Mouse (Mus musculus) embryonic facial prominence, embryonic 15.5 days (tissue): ENCODE data around the gene Tradd. TPM values are rescaled to one million over a fixed set of nuclear protein-coding genes. Genes with fewer than 3 reads are reported as not detected.
A peak's percentile ranks its signal among the peaks of the same experiment; 100 is the strongest.
"Not testable (repeated sequence)": the region's sequence is repeated elsewhere in the genome, so short reads cannot be mapped to it uniquely, and the experiment has no call there.

Source experiments
- ATAC-seq: fragments of 200-750 bp; cut with Nextera tagmentation; 2 replicates; pipeline ENCODE4 v1.8.0; 2017; ENCODE audit warnings: low read depth, moderate TSS enrichment; ENCODE audit not compliant: insufficient number of reproducible peaks, low FRiP score, low TSS enrichment
- H3K27ac ChIP-seq: fragments of 300-500 bp; sonication (generic); replicated peaks from 2 replicates; pipeline ENCODE4 v1.5.1; 2015; ENCODE audit warnings: mild to moderate bottlenecking, inconsistent platforms
- H3K27me3 ChIP-seq: fragments of 300-500 bp; sonication (generic); 2 replicates; pipeline ENCODE4 v1.6.1; 2015; ENCODE audit warnings: inconsistent platforms
- H3K36me3 ChIP-seq: fragments of 300-500 bp; sonication (generic); 2 replicates; pipeline ENCODE4 v1.6.1; 2015; ENCODE audit warnings: mild to moderate bottlenecking, inconsistent platforms
- H3K4me1 ChIP-seq: fragments of 300-500 bp; sonication (generic); 2 replicates; pipeline ENCODE4 v1.6.1; 2015; ENCODE audit warnings: inconsistent platforms
- H3K4me2 ChIP-seq: fragments of 300-500 bp; sonication (generic); replicated peaks from 2 replicates; pipeline ENCODE4 v1.6.1; 2015; ENCODE audit warnings: mild to moderate bottlenecking, inconsistent platforms
- H3K4me3 ChIP-seq: fragments of 300-500 bp; sonication (generic); replicated peaks from 2 replicates; pipeline ENCODE4 v1.5.1; 2015; ENCODE audit warnings: mild to moderate bottlenecking, inconsistent platforms
- H3K9ac ChIP-seq: fragments of 300-500 bp; sonication (generic); 2 replicates; pipeline ENCODE4 v1.6.1; 2015; ENCODE audit warnings: inconsistent platforms
- H3K9me3 ChIP-seq: fragments of 300-500 bp; sonication (generic); replicated peaks from 2 replicates; pipeline ENCODE4 v1.6.1; 2016; ENCODE audit warnings: inconsistent platforms
- WGBS: fragments of 180-500 bp; shearing (Covaris S2); methylation state at CpG from one replicate; pipeline ENCODE4 v1.1.7; 2015; 5-methylcytosine and 5-hydroxymethylcytosine counted together
- polyA plus RNA-seq: library from polyadenylated mRNA; unstranded; fragments of >200 nt; fragmentation: Nextera tagmentation; extraction: Ambion mirVana; gene quantifications from 2 replicates; pipeline ENCODE4 v1.2.1, GENCODE M21; 2015

Gene Tradd
- polyA plus RNA-seq, 1 experiment from 2014 or later = 27.4 TPM

DNA sequence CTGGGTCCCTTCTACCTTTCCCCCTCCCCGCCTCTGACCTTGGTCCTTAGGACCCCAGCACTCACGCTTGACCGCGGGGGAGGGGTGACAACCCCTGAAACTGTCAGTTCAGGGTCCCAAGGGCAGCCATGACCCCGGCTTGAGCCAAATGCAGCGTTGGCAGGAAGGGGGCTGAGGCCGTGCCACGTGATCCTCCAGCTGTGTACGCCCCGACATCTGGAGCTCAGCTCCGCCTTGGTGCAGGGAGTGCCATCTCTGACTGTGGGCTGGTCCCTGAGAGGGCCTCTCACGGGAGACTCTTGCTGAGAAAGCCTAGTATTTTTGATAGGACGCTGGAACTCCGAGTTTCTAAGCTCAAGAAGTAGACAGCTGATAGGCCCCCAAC lies 9.5 kb downstream of the Tradd start, which contains the start of gene B3gnt9:
Gene B3gnt9 (minus strand): TSS at position 188 of the 385 bp plus-strand sequence.
- H3K4me1 ChIP-seq = peaks cover 43% of the 10 kb centered on the region
- H3K36me3 ChIP-seq = peaks cover 33% of the 10 kb centered on the region
- peak within 1 kb of the TSS; percentile 92 for H3K4me2 ChIP-seq
- H3K27me3 ChIP-seq = peaks cover 26% of the 10 kb centered on the region
- H3K9ac ChIP-seq = peak within 1 kb of the TSS; percentile 73
- H3K27ac ChIP-seq = peak within 1 kb of the TSS; percentile 95
- peak; percentile 86 for ATAC-seq
- WGBS = under 1% methylated on average over 14 of the region's 14 CpGs
- no peaks in the 10 kb centered on the region for H3K9me3 ChIP-seq
- H3K4me3 ChIP-seq = peak within 1 kb of the TSS; percentile 67

DNA sequence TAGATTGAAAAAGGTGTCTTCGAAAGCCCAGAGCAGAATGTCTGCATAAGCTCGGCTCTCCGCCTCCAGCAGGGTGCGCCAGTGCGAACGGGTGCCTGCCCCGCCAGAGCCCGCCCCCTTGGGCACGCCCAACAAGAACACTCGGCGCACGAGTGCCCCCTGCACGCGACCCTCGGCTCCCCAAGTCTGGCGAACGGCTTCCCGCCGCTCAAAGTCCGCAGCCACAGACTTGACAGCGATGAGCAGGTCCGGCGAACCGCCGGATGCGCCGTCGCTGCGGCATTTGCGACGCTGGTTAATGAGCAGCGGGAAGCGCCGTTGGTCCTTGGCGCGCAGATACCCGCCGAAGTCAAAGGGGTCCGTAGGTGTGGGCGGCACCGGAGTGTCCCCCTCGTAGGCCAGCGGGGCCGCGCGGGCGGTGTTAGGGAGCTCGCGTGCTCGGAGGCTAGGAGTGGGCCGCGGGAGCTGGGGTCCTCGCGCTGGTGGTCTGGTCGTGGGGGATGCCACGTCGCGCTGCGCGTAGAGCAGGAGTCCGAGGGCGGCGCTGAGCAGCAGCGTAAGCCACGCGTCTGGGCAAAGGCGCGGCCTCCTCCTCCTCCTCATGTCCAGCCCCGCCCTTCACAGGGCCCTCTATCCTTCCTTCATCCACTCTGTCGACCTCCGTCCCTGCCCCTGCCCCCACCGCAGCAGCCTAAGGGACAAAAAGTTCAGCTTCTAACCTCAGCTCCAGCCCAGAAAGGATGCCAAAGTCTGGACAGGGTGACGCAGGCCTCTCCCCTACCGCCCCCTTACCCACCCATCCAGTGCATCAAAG lies 10.1 kb downstream of the Tradd start:
- Histone ChIP-seq H3K27me3 (peaks cover 20% of the 10 kb centered on the region), H3K27ac (peak overlapping the region; percentile 95), H3K9me3 (no peaks in the 10 kb centered on the region), H3K36me3 (peaks cover 39% of the 10 kb centered on the region), H3K4me1 (peaks cover 37% of the 10 kb centered on the region), H3K4me2 (peak overlapping the region; percentile 92), H3K4me3 (peak overlapping the region; percentile 67), H3K9ac (peak overlapping the region; percentile 73)
- WGBS = under 1% methylated on average over 74 of the region's 74 CpGs
- peak; percentile 91 for ATAC-seq

GRCm38 (mm10) chr8:105253766-105254151 lies 10.7 kb downstream of the Tradd start:
- no peaks in the 10 kb centered on the region for H3K9me3 ChIP-seq
- peaks cover 45% of the 10 kb centered on the region for H3K36me3 ChIP-seq
- H3K4me3 ChIP-seq = peak overlapping the region; percentile 67
- peak overlapping the region; percentile 73; the same call in 1 of the 2 replicates for H3K9ac ChIP-seq
- WGBS = 35% methylated on average over 20 of the region's 20 CpGs
- H3K27me3 ChIP-seq = peaks cover 14% of the 10 kb centered on the region
- no peak for ATAC-seq
- peak overlapping the region; percentile 95 for H3K27ac ChIP-seq
- peak overlapping the region; percentile 92 for H3K4me2 ChIP-seq
- peaks cover 31% of the 10 kb centered on the region for H3K4me1 ChIP-seq

DNA sequence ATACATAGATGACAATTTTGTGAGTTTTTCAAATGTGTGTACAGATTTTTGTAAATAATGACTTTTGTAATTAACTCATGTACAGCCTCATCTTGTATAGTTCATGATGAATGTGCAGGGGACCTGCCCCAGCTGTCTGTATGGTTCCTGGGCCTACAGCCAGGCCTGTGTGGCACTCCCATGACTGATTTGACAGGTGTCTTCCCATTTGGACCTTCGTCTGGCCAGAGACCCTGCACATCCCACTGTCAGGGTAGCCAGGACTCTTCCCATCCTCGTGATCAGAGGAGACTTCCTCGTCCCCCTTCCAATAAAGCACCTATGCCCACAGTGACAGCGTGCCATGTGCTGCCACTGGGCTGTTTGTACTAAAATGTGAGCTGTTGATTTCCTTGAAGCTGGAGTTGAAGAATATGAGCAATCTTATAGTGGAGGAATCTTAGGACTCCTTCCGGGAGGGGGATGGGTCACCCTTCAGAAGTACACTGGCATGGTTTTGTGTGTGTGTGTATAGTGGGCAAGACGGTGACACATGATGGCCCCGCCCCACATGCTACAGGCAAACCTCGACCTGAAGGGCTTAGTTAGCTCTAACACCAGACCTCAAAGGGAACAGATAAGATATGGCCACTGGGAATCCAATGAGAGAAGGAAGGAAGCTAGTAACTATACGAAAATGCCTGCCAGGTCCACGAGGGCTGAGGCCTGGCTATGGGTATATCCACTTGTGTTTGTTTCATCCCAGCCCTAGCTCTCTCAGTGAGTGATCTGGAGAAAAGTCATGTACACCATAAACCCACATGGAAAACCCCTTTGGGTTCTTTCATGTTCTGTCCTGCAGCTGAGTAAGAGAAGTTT lies 11.5 kb downstream of the Tradd start:
- 83% methylated on average over 10 of the region's 10 CpGs for WGBS
- Histone ChIP-seq H3K9me3 (no peaks in the 10 kb centered on the region), H3K27me3 (peaks cover 6% of the 10 kb centered on the region), H3K4me1 (peaks cover 27% of the 10 kb centered on the region), H3K27ac (no peak overlapping the region), H3K36me3 (peaks cover 52% of the 10 kb centered on the region), H3K9ac (no peak overlapping the region), H3K4me2 (peak overlapping the region; percentile 92), H3K4me3 (peak overlapping the region; percentile 67; the same call in 1 of the 2 replicates)
- ATAC-seq = no peak

DNA sequence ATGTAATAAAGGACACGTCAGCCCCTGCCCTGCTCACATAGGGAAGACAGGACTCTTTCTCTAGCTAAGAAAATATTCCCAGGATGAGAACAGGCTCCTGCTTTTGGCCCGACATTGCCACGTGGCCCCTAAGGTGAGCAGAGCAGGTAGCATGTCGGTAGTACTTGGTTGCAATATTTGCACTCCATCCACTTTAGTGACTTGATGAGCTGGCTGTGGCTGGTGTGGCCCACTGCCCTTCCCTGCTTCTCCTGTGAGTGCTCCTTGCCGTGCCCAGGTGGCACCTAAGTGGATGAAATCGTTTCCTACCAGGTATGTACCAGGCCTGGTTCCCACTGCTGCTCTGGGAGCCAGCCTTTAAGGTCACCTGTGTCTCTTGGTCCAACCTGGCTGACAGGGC lies 12.5 kb downstream of the Tradd start:
- no peak for ATAC-seq
- 87% methylated on average over 6 of the region's 6 CpGs for WGBS
- Histone ChIP-seq H3K4me1 (peaks cover 27% of the 10 kb centered on the region), H3K4me3 (no peak overlapping the region), H3K9me3 (no peaks in the 10 kb centered on the region), H3K27me3 (peaks cover 3% of the 10 kb centered on the region; the same call in 1 of the 2 replicates), H3K4me2 (no peak overlapping the region), H3K36me3 (peaks cover 56% of the 10 kb centered on the region), H3K9ac (no peak overlapping the region), H3K27ac (no peak overlapping the region)

GRCm38 (mm10) chr8:105241016-105241415 lies 23.4 kb downstream of the Tradd start:
- Histone ChIP-seq H3K9ac (no peak overlapping the region), H3K9me3 (no peaks in the 10 kb centered on the region), H3K4me3 (no peak overlapping the region), H3K27ac (no peak overlapping the region), H3K36me3 (peaks cover 51% of the 10 kb centered on the region), H3K27me3 (no peaks in the 10 kb centered on the region), H3K4me2 (no peak overlapping the region), H3K4me1 (no peaks in the 10 kb centered on the region)
- ATAC-seq = no peak
- whole genome bisulfite sequencing = 94% methylated on average over 7 of the region's 7 CpGs

- H3K27ac ChIP-seq = no peak overlapping the region
- 90% methylated on average over 14 of the region's 14 CpGs for WGBS
- H3K9ac ChIP-seq = no peak overlapping the region
- no peaks in the 10 kb centered on the region for H3K27me3 ChIP-seq
- peaks cover 57% of the 10 kb centered on the region for H3K36me3 ChIP-seq
- no peaks in the 10 kb centered on the region for H3K4me1 ChIP-seq
- no peak overlapping the region for H3K4me3 ChIP-seq
- H3K9me3 ChIP-seq = no peaks in the 10 kb centered on the region
- ATAC-seq = no peak
- H3K4me2 ChIP-seq = no peak overlapping the region
Measured at GRCm38 (mm10) chr8:105237442-105238142, 26.8 kb downstream of the Tradd start.

DNA sequence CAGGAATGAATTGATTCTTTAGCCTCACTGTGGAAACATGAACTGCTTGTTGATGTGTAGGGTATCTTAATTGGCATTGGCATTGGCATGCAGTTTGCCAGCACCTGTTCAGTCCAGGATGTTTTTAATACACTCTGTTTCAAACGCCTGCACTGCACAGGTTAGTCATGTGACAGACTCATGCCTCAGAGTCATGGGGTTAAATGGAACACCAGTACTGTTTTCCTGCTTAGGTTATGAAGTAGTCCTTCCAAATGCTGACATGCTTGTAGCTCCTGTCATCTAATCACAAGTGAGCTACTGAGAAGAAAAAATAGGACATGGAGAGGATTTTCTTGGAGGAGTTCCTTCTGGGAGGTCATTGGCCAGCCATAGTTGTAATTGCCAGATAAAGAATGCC lies 29.2 kb downstream of the Tradd start:
- WGBS = 69% methylated on average over 1 of the region's 1 CpGs
- H3K27ac ChIP-seq = no peak overlapping the region
- no peak overlapping the region for H3K9ac ChIP-seq
- H3K4me2 ChIP-seq = no peak overlapping the region
- H3K4me1 ChIP-seq = no peaks in the 10 kb centered on the region
- no peaks in the 10 kb centered on the region for H3K27me3 ChIP-seq
- peaks cover 41% of the 10 kb centered on the region for H3K36me3 ChIP-seq
- ATAC-seq = no peak
- no peak overlapping the region for H3K4me3 ChIP-seq
- H3K9me3 ChIP-seq = no peaks in the 10 kb centered on the region

- no peaks in the 10 kb centered on the region for H3K4me1 ChIP-seq
- no peak overlapping the region for H3K9ac ChIP-seq
- no peak overlapping the region for H3K4me2 ChIP-seq
- no peaks in the 10 kb centered on the region for H3K27me3 ChIP-seq
- WGBS = 61% methylated on average over 1 of the region's 1 CpGs
- peaks cover 24% of the 10 kb centered on the region for H3K36me3 ChIP-seq
- H3K9me3 ChIP-seq = no peaks in the 10 kb centered on the region
- H3K27ac ChIP-seq = no peak overlapping the region
- no peak for ATAC-seq
- H3K4me3 ChIP-seq = no peak overlapping the region
Measured at GRCm38 (mm10) chr8:105233126-105233935, 31.1 kb downstream of the Tradd start.

DNA sequence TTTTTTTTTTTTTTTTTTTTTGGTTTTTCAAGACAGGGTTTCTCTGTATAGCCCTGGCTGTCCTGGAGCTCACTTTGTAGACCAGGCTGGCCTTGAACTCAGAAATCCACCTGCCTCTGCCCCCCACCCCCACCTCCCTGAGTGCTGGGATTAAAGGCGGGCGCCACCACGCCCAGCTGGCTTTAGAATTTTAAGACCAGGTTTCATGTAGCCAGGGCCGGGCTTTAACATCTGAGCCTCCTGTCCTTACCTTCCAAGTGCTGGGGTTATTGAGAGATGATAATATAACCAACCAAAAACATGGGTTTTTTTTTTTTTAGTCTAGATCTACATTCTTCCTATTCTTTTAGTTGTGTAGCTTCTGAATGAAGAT lies 32.1 kb downstream of the Tradd start:
- H3K36me3 ChIP-seq = peaks cover 19% of the 10 kb centered on the region
- H3K9ac ChIP-seq, H3K4me3 ChIP-seq, H3K27ac ChIP-seq, H3K9me3 ChIP-seq, H3K27me3 ChIP-seq, H3K4me2 ChIP-seq, H3K4me1 ChIP-seq, ATAC-seq: not testable (repeated sequence)
- 76% methylated on average over 4 of the region's 4 CpGs for WGBS
